Mouse (Mus musculus) limb, embryonic 14.5 days (tissue): ENCODE results near the gene Dctn3. TPM values are rescaled to one million over a fixed set of nuclear protein-coding genes. Genes with fewer than 3 reads are reported as not detected.
A peak's percentile ranks its signal among the peaks of the same experiment; 100 is the strongest.

Experiments used
- ATAC-seq: fragments of 200-750 bp; cut with Nextera tagmentation; 2 replicates; pipeline ENCODE4 v1.8.0; 2017; ENCODE audit warnings: low read depth, moderate number of reproducible peaks, moderate TSS enrichment; ENCODE audit not compliant: low FRiP score
- DNase-seq: peaks from one replicate; pipeline ENCODE4 v3.0.0-alpha.2; 2015; ENCODE audit warnings: low spot score
- H3K27ac ChIP-seq: fragments of 300-500 bp; sonication (generic); replicated peaks from 2 replicates; pipeline ENCODE4 v1.5.1; 2014; ENCODE audit warnings: low read depth, mild to moderate bottlenecking, low read length, moderate library complexity, mixed read lengths
- H3K27me3 ChIP-seq: fragments of 300-500 bp; sonication (generic); 2 replicates; pipeline ENCODE4 v1.6.1; 2014; ENCODE audit warnings: low read length, mixed read lengths; ENCODE audit not compliant: control insufficient read depth, insufficient read depth
- H3K36me3 ChIP-seq: fragments of 300-500 bp; sonication (generic); 2 replicates; pipeline ENCODE4 v1.6.1; 2014; ENCODE audit warnings: mild to moderate bottlenecking, low read length, moderate library complexity, mixed read lengths; ENCODE audit not compliant: control insufficient read depth, insufficient read depth
- H3K4me1 ChIP-seq: fragments of 300-500 bp; sonication (generic); 2 replicates; pipeline ENCODE4 v1.6.1; 2014; ENCODE audit warnings: antibody characterized with exemption, low read length, mixed read lengths; ENCODE audit not compliant: control insufficient read depth, insufficient read depth
- H3K4me2 ChIP-seq: fragments of 300-500 bp; sonication (generic); replicated peaks from 2 replicates; pipeline ENCODE4 v1.6.1; 2014; ENCODE audit warnings: low read depth, mild to moderate bottlenecking, low read length, moderate library complexity; ENCODE audit not compliant: severe bottlenecking
- H3K4me3 ChIP-seq: fragments of 300-500 bp; sonication (generic); replicated peaks from 2 replicates; pipeline ENCODE4 v1.5.1; 2014; ENCODE audit warnings: low read length
- H3K9ac ChIP-seq: fragments of 300-500 bp; sonication (generic); 2 replicates; pipeline ENCODE4 v1.6.1; 2014; ENCODE audit warnings: mild to moderate bottlenecking, low read depth, low read length, moderate library complexity; ENCODE audit not compliant: severe bottlenecking
- H3K9me3 ChIP-seq: fragments of 300-500 bp; sonication (generic); 2 replicates; pipeline ENCODE4 v1.6.1; 2016; ENCODE audit warnings: low read length; ENCODE audit not compliant: control insufficient read depth
- POLR2A ChIP-seq: fragments of 200-500 bp; IDR thresholded peaks from 2 replicates; pipeline ENCODE4 v1.8.0; 2012; ENCODE audit warnings: inconsistent platforms, mild to moderate bottlenecking, moderate library complexity, borderline replicate concordance; ENCODE audit not compliant: insufficient read depth, insufficient read length; ENCODE audit errors: extremely low read depth
- WGBS: fragments of 180-500 bp; shearing (Covaris S2); extraction: QIAGEN DNeasy Blood & Tissue Kit; methylation state at CpG from one replicate; pipeline ENCODE4 v1.1.7; 2014; 5-methylcytosine and 5-hydroxymethylcytosine counted together
- polyA plus RNA-seq, 2 experiments: library from polyadenylated mRNA; depleted of rRNA in 1 of 2; stranded (reverse) in 1 of 2; unstranded in 1 of 2; fragments of >200 nt; fragmentation: Nextera tagmentation in 1 of 2; extraction: Ambion mirVana in 1 of 2; gene quantifications; 2 replicates each; pipeline versions ENCODE4 v1.2.1 to v1.2.3; 2012 to 2014

Dctn3 gene
- polyA plus RNA-seq, 2 experiments = 70.1 to 99.1 TPM

DNA sequence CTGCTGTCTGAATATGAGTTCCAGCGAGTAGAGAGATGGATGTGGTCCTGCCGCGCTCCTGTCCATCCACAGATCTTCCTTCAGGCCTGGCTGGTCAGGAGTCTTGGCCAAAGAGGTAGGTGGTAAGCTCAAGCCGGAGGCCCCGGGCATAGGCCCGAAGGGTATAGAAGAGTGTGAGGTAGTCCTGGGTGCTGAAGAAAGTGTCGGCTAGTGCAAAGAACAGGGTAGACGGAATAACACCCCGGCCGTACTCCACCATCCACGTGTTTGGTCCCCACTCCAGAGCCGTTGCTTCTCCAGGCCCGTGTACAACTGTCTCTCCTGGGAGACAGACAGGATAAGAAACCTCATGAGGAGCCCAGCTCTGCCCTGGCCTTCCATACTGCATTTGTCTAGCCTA, 16.3 kb upstream of the Dctn3 start:
- no peak overlapping the region for H3K4me3 ChIP-seq
- H3K27ac ChIP-seq = no peak overlapping the region
- no peak for ATAC-seq
- no peak overlapping the region for H3K9ac ChIP-seq
- H3K4me1 ChIP-seq = peaks cover 11% of the 10 kb centered on the region
- 95% methylated on average over 13 of the region's 13 CpGs for WGBS
- H3K4me2 ChIP-seq = no peak overlapping the region
- no peak for TF ChIP-seq POLR2A
- H3K27me3 ChIP-seq = no peaks in the 10 kb centered on the region
- H3K9me3 ChIP-seq = no peaks in the 10 kb centered on the region
- DNase-seq = no peak
- H3K36me3 ChIP-seq = peaks cover 8% of the 10 kb centered on the region

DNA sequence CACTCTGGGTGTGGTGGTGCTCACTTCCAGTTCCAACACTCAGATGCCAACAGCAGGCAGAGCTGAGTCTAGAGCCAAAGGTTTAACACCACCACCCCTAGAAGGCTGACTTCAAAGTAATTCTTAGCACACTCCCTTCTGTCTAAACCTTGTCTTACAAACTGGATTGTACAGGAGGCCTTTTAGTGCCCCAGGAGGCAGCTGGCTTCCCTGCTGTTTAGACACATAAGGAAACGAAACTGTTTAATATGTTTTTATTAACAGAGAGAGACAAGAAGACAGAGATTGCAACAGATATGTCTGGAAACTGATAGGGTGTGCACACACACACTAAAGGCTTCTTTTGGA, 15.3 kb upstream of the Dctn3 start:
- Histone ChIP-seq H3K4me3 (no peak overlapping the region), H3K9ac (no peak overlapping the region), H3K9me3 (no peaks in the 10 kb centered on the region), H3K27ac (no peak overlapping the region), H3K4me2 (no peak overlapping the region), H3K36me3 (peaks cover 8% of the 10 kb centered on the region), H3K27me3 (peaks cover under 1% of the 10 kb centered on the region; the same call in 1 of the 2 replicates), H3K4me1 (peaks cover 11% of the 10 kb centered on the region)
- ATAC-seq (no peak), DNase-seq (no peak)
- 55% methylated on average over 1 of the region's 1 CpGs for WGBS
- TF ChIP-seq POLR2A = no peak

- peaks cover 11% of the 10 kb centered on the region for H3K4me1 ChIP-seq
- H3K4me3 ChIP-seq = no peak overlapping the region
- H3K27me3 ChIP-seq = peaks cover 6% of the 10 kb centered on the region; the same call in 1 of the 2 replicates
- no peak overlapping the region for H3K4me2 ChIP-seq
- no peak overlapping the region for H3K9ac ChIP-seq
- peak; percentile 31; the same call in 1 of the 2 replicates for ATAC-seq
- H3K9me3 ChIP-seq = no peaks in the 10 kb centered on the region
- peaks cover 8% of the 10 kb centered on the region for H3K36me3 ChIP-seq
- DNase-seq = peak; percentile 75
- H3K27ac ChIP-seq = no peak overlapping the region
- TF ChIP-seq POLR2A = no peak
- 21% methylated on average over 8 of the region's 8 CpGs for WGBS
These were observed 14.8 kb upstream of the Dctn3 start for GRCm38 (mm10) chr4:41737602-41738255.

GRCm38 (mm10) chr4:41731052-41731765, 8.2 kb upstream of the Dctn3 start, which contains the start of gene Arid3c:
Arid3c (minus strand) TSS chr4:41731142.
- Histone ChIP-seq H3K4me1 (0 out of 2 replicates have a peak, but pooled peaks cover 4% of the 10 kb centered on the region), H3K27me3 (peaks cover 64% of the 10 kb centered on the region), H3K36me3 (no peaks in the 10 kb centered on the region), H3K27ac (no peak within 1 kb of the TSS), H3K4me3 (peak within 1 kb of the TSS; percentile 36), H3K9ac (0 out of 2 replicates have a peak within 1 kb of the TSS, but pooled peaks have one; percentile 32), H3K9me3 (no peaks in the 10 kb centered on the region), H3K4me2 (peak within 1 kb of the TSS; percentile 56)
- WGBS = under 1% methylated on average over 30 of the region's 50 CpGs
- no peak for ATAC-seq
- TF ChIP-seq POLR2A = no peak
- DNase-seq = no peak

GRCm38 (mm10) chr4:41726826-41727621, 4.1 kb upstream of the Dctn3 start:
- TF ChIP-seq POLR2A = no peak
- Histone ChIP-seq H3K4me1 (peaks cover 14% of the 10 kb centered on the region), H3K9ac (no peak overlapping the region), H3K27me3 (peaks cover 79% of the 10 kb centered on the region), H3K36me3 (no peaks in the 10 kb centered on the region), H3K9me3 (no peaks in the 10 kb centered on the region), H3K27ac (no peak overlapping the region), H3K4me3 (no peak overlapping the region), H3K4me2 (no peak overlapping the region)
- ATAC-seq (no peak), DNase-seq (no peak)
- WGBS = 16% methylated on average over 20 of the region's 20 CpGs
